Mouse (Mus musculus) E14TG2a.4 (cell line): Measurements from ENCODE around the gene Abr.

ENCODE experiments used
- CTCF ChIP-seq: conservative IDR thresholded peaks from 2 replicates; pipeline ENCODE4 v1.5.1; 2014; ENCODE audit warnings: low read length
- NANOG ChIP-seq: IDR thresholded peaks from 2 replicates; pipeline ENCODE4 v1.6.1; 2014; ENCODE audit warnings: borderline replicate concordance, low read length, mixed read lengths
- POU5F1 ChIP-seq: IDR thresholded peaks from 2 replicates; pipeline ENCODE4 v1.6.1; 2014; ENCODE audit warnings: low read length, borderline replicate concordance

GRCm38 (mm10) chr11:76614246-76614645, 7.9 kb downstream of the Abr start:
- TF ChIP-seq CTCF (no peak), POU5F1 (no peak), NANOG (no peak)
